Mouse (Mus musculus): ENCODE data around the gene Iqsec1. TPM values are rescaled to one million over a fixed set of nuclear protein-coding genes. Genes with fewer than 3 reads are reported as not detected.

Gene Iqsec1
- polyA plus RNA-seq, 1 experiment from 2014 or later = 2.6 TPM

DNA sequence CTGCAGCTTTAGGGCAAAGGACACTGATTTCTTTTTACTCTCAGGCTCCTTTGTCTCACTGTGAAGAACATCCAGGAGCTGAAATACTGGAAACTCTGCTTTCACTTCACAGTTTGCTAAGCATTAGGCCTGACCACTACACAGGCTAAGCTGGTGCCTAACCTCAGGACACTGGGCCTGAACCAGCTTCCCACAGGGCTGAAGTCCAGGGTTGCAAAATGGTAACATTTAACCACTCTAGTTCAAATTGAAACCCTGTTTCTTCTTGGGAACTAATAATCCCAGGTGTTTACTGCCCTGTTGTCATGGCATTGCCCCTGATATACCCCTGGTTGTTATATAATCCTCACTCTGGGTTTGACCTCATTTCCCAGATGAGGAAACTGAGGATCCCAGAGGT is 234.8 kb downstream of the Iqsec1 start:
- H3K9me3 ChIP-seq (replicated peaks) = no peaks in the 10 kb centered on the region
- no peak for ATAC-seq (ENCODE audit: insufficient read depth)
- H3K4me1 ChIP-seq (replicated peaks) = peaks cover 53% of the 10 kb centered on the region

DNA sequence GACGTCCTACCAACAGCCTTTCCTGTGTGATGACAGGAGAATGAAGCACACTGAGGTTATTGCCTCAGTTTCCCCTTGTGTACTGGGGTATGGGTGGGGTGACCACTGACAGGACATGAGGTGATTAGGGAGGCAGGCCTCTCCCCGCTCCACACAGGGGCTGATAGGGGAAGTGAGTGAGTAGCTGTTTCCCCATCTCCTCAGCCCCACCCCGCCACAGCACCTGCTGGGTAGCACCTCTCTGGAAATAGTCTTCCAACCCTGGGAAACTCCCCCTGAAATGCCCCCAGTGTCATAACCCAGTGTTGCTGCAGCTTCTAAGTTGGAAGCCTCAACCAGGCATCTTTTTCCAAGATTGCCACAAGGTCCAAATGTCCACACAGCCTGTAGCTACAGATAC is 236.9 kb downstream of the Iqsec1 start:
- 0 out of 2 replicates have a peak overlapping the region, but pooled peaks have one; percentile 2 for H3K4me2 ChIP-seq
- peak overlapping the region; percentile 10; the same call in 1 of the 2 replicates for H3K27ac ChIP-seq (replicated peaks)
- ATAC-seq (ENCODE audit: insufficient read depth) = peak; percentile 22; the same call in 1 of the 2 replicates
- H3K9me3 ChIP-seq (replicated peaks) = no peaks in the 10 kb centered on the region
- 28% methylated on average over 3 of the region's 3 CpGs for WGBS (ENCODE audit: insufficient replicate concordance)
- H3K4me1 ChIP-seq (replicated peaks) = peaks cover 67% of the 10 kb centered on the region
- H3K9ac ChIP-seq = no peak overlapping the region
- no peaks in the 10 kb centered on the region for H3K36me3 ChIP-seq (replicated peaks)
- H3K27me3 ChIP-seq = no peaks in the 10 kb centered on the region
- H3K4me3 ChIP-seq (replicated peaks) = no peak overlapping the region

More for the DNA sequence above, 234.8 kb downstream of the Iqsec1 start:
- H3K36me3 ChIP-seq (replicated peaks) = no peaks in the 10 kb centered on the region
- H3K27ac ChIP-seq (replicated peaks) = peak overlapping the region; percentile 39; the same call in 1 of the 2 replicates
- H3K4me3 ChIP-seq (replicated peaks) = no peak overlapping the region
- H3K9ac ChIP-seq = no peak overlapping the region
- no peaks in the 10 kb centered on the region for H3K27me3 ChIP-seq
- no peak overlapping the region for H3K4me2 ChIP-seq

DNA sequence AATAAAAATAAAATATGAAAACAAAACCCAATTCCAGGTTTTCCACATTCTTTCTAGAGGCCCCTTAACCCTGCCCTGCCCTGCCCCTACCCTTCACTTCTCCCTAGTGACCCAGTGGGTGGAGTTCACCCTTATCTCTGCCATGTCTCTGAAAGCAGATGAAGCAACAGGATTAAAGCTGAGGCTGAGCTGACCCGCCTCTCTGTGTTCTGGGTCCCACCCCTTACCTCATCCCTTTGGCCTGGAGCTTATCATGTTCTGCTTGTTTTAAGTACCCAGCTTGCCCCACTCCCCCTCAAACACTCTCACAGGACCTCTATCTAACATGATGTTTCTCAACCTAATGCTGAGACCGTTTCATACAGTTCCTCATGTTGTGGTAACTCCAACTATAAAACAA is 238.4 kb downstream of the Iqsec1 start:
- Histone ChIP-seq H3K36me3 (replicated peaks) (no peaks in the 10 kb centered on the region), H3K4me1 (replicated peaks) (peaks cover 81% of the 10 kb centered on the region), H3K4me2 (peak overlapping the region; percentile 39)

DNA sequence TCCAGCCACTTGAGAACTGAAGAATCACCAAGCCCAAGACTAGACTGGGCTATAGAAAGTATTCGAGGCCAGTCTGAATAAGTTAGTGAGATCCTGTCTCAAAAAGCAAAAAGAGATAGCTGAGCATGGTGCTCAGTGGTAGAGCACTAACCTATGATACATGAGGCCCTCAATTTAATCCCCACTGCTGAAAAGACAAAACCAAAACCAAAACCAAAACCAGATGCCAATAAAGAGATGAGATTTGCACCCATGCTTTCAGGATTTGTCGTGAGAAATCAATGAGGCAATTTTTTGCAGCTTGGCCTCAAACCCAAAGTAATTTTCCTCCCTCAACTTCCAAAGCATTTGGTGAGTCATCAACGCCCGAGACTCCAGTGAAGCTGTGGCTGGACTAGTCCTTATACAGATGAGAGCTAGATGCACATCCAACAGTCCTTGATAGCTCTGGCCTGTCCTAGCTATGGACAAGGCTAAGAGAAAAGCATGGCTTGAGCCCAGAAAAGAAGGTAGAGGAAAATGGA is 239.0 kb downstream of the Iqsec1 start:
- Histone ChIP-seq H3K27me3 (no peaks in the 10 kb centered on the region), H3K9ac (no peak overlapping the region), H3K4me2 (peak overlapping the region; percentile 39), H3K27ac (replicated peaks) (peak overlapping the region; percentile 68), H3K9me3 (replicated peaks) (no peaks in the 10 kb centered on the region), H3K4me3 (replicated peaks) (no peak overlapping the region), H3K4me1 (replicated peaks) (peaks cover 78% of the 10 kb centered on the region), H3K36me3 (replicated peaks) (no peaks in the 10 kb centered on the region)
- ATAC-seq (ENCODE audit: insufficient read depth) = no peak
- WGBS (ENCODE audit: insufficient replicate concordance) = 56% methylated on average over 4 of the region's 4 CpGs

More for the DNA sequence above, 238.4 kb downstream of the Iqsec1 start:
- WGBS (ENCODE audit: insufficient replicate concordance) = 3% methylated on average over 2 of the region's 2 CpGs
- Histone ChIP-seq H3K27ac (replicated peaks) (peak overlapping the region; percentile 68), H3K9me3 (replicated peaks) (no peaks in the 10 kb centered on the region), H3K9ac (no peak overlapping the region), H3K27me3 (no peaks in the 10 kb centered on the region), H3K4me3 (replicated peaks) (no peak overlapping the region)
- peak; percentile 89 for ATAC-seq (ENCODE audit: insufficient read depth)

DNA sequence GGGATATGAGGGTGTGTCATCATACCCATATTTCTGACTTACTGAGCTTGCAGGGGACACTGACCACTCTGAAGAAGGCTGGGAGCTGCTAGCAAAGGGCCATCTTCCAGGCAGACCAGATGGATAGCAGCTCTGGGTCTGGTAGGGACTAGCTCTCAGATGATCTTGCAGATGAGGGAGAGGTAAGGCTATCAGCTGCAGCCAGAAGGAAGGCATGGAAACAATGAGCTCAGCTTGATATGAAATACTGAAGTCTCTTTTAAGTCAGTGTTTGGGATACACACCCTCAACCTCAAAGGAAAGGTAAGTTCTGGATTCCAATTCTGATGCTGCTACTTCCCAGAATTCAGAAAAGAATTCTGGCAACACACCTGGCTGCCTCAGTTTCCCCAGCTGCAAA is 239.5 kb downstream of the Iqsec1 start:
- Histone ChIP-seq H3K36me3 (replicated peaks) (no peaks in the 10 kb centered on the region), H3K27me3 (no peaks in the 10 kb centered on the region), H3K9me3 (replicated peaks) (no peaks in the 10 kb centered on the region), H3K4me3 (replicated peaks) (no peak overlapping the region), H3K9ac (no peak overlapping the region), H3K27ac (replicated peaks) (peak overlapping the region; percentile 68; the same call in 1 of the 2 replicates), H3K4me1 (replicated peaks) (peaks cover 74% of the 10 kb centered on the region), H3K4me2 (peak overlapping the region; percentile 39)
- ATAC-seq (ENCODE audit: insufficient read depth) = no peak

DNA sequence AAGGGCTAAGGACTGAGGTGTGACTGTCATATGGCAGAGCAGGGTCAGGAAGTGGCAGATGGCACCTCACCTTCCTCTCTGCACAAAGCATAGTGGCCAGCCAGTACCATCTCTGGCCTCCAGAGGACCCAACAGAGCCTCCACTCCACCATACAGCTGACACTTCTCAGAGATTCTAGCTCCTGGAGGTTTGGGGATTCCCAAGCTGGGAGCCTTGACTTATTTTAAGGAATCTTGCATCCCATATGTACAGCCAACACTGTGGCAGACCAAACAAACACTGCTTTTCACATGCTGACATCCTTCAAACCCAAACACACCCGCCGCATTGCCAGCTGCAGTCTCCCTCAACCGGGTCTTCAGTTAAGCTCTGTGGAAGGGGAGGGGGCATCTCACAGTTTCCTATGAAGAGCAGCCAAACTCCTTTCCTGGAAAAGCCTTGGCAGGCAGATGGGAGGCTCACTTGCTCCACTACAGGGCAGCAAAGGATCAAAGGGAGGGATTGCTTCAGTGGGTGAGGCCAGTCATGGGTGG is 242.1 kb downstream of the Iqsec1 start:
- Histone ChIP-seq H3K4me1 (replicated peaks) (peaks cover 68% of the 10 kb centered on the region), H3K27me3 (no peaks in the 10 kb centered on the region), H3K9me3 (replicated peaks) (no peaks in the 10 kb centered on the region), H3K4me2 (no peak overlapping the region), H3K27ac (replicated peaks) (no peak overlapping the region), H3K4me3 (replicated peaks) (no peak overlapping the region), H3K36me3 (replicated peaks) (no peaks in the 10 kb centered on the region), H3K9ac (no peak overlapping the region)
- ATAC-seq (ENCODE audit: insufficient read depth) = no peak
- whole genome bisulfite sequencing (ENCODE audit: insufficient replicate concordance) = 76% methylated on average over 3 of the region's 3 CpGs

DNA sequence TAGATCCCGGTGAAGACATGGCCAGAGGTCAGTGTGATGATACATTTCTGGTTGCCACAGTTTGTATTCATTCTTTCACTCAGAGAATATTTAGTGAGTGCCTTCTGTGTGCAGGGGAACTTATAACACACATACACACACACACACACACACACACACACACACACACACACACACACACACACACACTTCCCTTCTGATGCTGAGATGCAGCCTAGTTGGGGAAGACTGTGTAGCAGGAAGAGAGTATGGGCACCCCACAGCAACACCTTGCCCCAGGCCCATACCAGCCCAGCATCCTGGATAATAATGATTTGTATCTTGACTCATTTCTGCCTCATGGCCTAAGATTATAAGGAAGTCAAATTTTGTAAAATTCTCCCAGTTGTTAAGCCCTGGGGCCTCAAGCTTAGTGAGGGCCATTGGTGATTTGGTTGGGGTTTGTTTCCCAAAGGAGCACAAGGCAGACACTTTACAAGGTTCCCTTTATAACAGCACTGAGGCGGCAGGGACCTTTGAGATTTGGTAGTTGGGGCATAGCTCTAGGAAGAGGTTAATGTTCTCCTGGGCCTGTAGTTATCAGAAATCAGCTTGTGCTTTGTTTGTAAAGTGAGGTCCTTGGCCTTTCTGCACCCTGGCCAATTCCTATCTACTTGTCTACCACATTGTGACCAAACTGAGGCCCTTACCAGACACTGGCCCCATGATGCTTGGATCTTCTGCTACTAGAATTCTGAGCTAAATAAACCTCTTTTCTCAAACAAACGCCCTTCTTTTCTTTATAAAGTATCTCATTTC is 242.9 kb downstream of the Iqsec1 start:
- no peaks in the 10 kb centered on the region for H3K36me3 ChIP-seq (replicated peaks)
- H3K4me1 ChIP-seq (replicated peaks) = peaks cover 68% of the 10 kb centered on the region
- no peak overlapping the region for H3K4me3 ChIP-seq (replicated peaks)
- no peak for ATAC-seq (ENCODE audit: insufficient read depth)
- H3K4me2 ChIP-seq = no peak overlapping the region
- no peaks in the 10 kb centered on the region for H3K9me3 ChIP-seq (replicated peaks)
- H3K27ac ChIP-seq (replicated peaks) = no peak overlapping the region
- no peak overlapping the region for H3K9ac ChIP-seq
- H3K27me3 ChIP-seq = no peaks in the 10 kb centered on the region
- 45% methylated on average over 3 of the region's 3 CpGs for WGBS (ENCODE audit: insufficient replicate concordance)

DNA sequence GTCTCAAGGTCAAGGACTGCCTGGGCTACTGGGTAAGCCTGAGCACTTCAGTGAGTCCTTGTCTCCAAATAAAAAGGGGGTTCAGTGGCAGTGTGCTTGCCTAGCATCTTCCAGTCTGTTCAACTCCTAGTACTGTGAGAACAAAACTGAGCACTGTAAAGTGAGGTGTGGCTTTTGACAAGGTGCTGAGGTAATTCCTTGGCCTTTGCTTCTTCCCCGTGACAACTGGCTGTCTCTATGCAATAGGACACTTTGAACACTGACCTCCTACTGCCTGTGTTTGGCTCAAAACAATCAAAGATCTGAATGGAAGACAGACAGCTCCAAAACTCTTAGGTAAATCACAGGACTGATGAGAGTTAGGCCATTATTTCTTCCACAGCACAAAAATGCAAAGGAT is 246.0 kb downstream of the Iqsec1 start:
- peaks cover 61% of the 10 kb centered on the region for H3K4me1 ChIP-seq (replicated peaks)
- ATAC-seq (ENCODE audit: insufficient read depth) = no peak
- H3K27me3 ChIP-seq = peaks cover 8% of the 10 kb centered on the region; the same call in 1 of the 2 replicates
- H3K27ac ChIP-seq (replicated peaks) = no peak overlapping the region
- 67% methylated on average over 1 of the region's 1 CpGs for WGBS (ENCODE audit: insufficient replicate concordance)
- no peak overlapping the region for H3K4me2 ChIP-seq
- H3K9ac ChIP-seq = no peak overlapping the region
- no peaks in the 10 kb centered on the region; the same call in 1 of the 2 replicates for H3K36me3 ChIP-seq (replicated peaks)
- no peak overlapping the region for H3K4me3 ChIP-seq (replicated peaks)
- H3K9me3 ChIP-seq (replicated peaks) = no peaks in the 10 kb centered on the region

DNA sequence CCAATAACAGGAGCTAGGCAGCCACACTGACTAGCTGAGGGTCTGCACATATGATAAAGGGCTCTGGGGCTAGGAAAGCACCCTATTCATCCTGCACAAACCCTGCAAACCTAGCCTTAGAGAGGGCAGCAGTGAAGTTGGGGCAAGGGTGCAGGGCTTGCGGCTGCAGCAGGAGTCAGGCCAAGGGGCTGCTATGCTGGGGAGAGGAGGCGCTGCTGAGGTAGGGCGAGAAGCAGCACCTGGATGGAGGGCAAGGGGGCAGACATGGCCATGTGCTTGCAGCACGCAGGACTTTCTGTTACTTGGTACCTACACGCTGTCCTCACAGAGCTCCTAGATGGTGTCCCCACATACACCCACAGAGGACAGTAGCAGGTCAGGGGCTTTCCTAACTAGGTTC is 246.8 kb downstream of the Iqsec1 start:
- no peak overlapping the region for H3K4me3 ChIP-seq (replicated peaks)
- peaks cover 15% of the 10 kb centered on the region for H3K27me3 ChIP-seq
- WGBS (ENCODE audit: insufficient replicate concordance) = 83% methylated on average over 5 of the region's 5 CpGs
- no peak overlapping the region for H3K27ac ChIP-seq (replicated peaks)
- no peak for ATAC-seq (ENCODE audit: insufficient read depth)
- H3K4me2 ChIP-seq = no peak overlapping the region
- H3K9ac ChIP-seq = no peak overlapping the region
- no peaks in the 10 kb centered on the region; the same call in 1 of the 2 replicates for H3K36me3 ChIP-seq (replicated peaks)
- H3K9me3 ChIP-seq (replicated peaks) = no peaks in the 10 kb centered on the region
- peaks cover 64% of the 10 kb centered on the region for H3K4me1 ChIP-seq (replicated peaks)

DNA sequence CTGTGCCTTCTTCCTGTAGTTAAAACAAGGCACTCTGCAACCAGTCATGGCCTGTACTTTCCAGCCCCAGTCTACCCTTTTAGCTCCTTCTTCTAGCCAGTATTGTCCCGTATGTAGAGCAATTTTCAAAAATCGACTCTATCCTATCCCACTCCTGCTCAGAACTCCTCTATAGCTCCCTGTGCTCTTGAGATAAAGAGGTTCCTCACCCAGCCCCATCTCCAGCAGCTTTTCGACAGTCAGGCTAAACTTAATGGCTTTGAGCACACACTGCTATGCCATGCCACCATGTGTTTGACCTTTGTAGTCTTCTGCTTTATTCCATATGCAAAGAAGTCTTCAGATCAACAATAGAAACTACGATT is 247.4 kb downstream of the Iqsec1 start:
- Histone ChIP-seq H3K27me3 (peaks cover 22% of the 10 kb centered on the region), H3K36me3 (replicated peaks) (no peaks in the 10 kb centered on the region; the same call in 1 of the 2 replicates), H3K27ac (replicated peaks) (peak overlapping the region; percentile 24), H3K9ac (no peak overlapping the region), H3K4me2 (peak overlapping the region; percentile 29), H3K9me3 (replicated peaks) (no peaks in the 10 kb centered on the region), H3K4me1 (replicated peaks) (peaks cover 64% of the 10 kb centered on the region), H3K4me3 (replicated peaks) (no peak overlapping the region)
- peak; percentile 31 for ATAC-seq (ENCODE audit: insufficient read depth)
- 28% methylated on average over 4 of the region's 4 CpGs for WGBS (ENCODE audit: insufficient replicate concordance)

DNA sequence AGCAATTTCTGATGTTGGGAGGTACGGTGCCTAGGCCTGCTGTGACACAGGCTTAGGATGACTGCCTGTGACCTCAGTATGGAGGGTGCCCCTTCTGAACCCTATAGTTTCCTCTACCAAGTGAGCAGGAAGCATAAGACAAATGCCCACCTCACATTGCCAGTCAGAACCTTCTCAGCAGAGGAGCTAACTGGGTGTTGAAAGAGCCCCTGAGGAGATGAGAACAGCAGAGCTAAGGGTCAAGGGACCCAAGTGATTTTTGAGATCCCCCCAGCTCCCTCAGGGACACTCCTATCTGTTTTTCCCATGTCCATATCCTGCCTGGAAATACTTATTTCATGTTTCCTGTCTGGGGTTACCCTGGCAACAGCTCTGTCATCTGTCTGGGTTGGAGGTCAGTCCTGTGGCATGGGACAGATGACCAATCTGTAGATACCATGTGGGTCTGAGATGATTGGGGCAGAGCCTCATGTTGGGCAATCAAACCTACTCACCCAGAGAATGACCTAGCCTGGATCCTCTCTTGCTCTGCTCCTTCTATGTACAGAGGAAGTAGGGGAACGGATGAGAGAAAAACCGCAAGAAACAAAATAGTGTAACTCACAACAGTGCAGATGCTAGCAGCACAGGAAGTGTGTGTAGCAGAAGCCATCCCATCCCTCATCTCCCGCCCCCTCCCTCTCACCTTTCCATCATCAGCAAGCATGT is 248.0 kb downstream of the Iqsec1 start:
- Histone ChIP-seq H3K4me1 (replicated peaks) (peaks cover 62% of the 10 kb centered on the region), H3K27me3 (peaks cover 27% of the 10 kb centered on the region), H3K36me3 (replicated peaks) (no peaks in the 10 kb centered on the region; the same call in 1 of the 2 replicates), H3K9ac (no peak overlapping the region), H3K9me3 (replicated peaks) (no peaks in the 10 kb centered on the region), H3K4me2 (peak overlapping the region; percentile 29), H3K27ac (replicated peaks) (peak overlapping the region; percentile 24), H3K4me3 (replicated peaks) (no peak overlapping the region)
- ATAC-seq (ENCODE audit: insufficient read depth) = peak; percentile 11
- 27% methylated on average over 4 of the region's 4 CpGs for WGBS (ENCODE audit: insufficient replicate concordance)

All from liver, embryonic 15.5 days (tissue).